Mouse (Mus musculus) embryonic facial prominence, embryonic 11.5 days (tissue): ENCODE results near the gene Naga. TPM values are rescaled to one million over a fixed set of nuclear protein-coding genes. Genes with fewer than 3 reads are reported as not detected.
"Not testable (repeated sequence)": the region's sequence is repeated elsewhere in the genome, so short reads cannot be mapped to it uniquely, and the experiment has no call there.

Experiments
- ATAC-seq: fragments of 200-750 bp; cut with Nextera tagmentation; replicated peaks from 2 replicates; pipeline ENCODE4 v1.8.0; 2017; ENCODE audit warnings: low read depth; ENCODE audit not compliant: insufficient number of reproducible peaks, low FRiP score, low TSS enrichment
- DNase-seq: peaks from one replicate; pipeline ENCODE4 v3.0.0-alpha.2; 2015; ENCODE audit warnings: low spot score
- H3K27ac ChIP-seq: fragments of 300-500 bp; sonication (generic); replicated peaks from 2 replicates; pipeline ENCODE4 v1.5.1; 2014; ENCODE audit warnings: mild to moderate bottlenecking, low read depth, low read length, control low read depth
- H3K27me3 ChIP-seq: fragments of 300-500 bp; sonication (generic); 2 replicates; pipeline ENCODE4 v1.6.1; 2014; ENCODE audit warnings: mild to moderate bottlenecking, low read length, moderate library complexity, mixed read lengths; ENCODE audit not compliant: control insufficient read depth, insufficient read depth
- H3K36me3 ChIP-seq: fragments of 300-500 bp; sonication (generic); replicated peaks from 2 replicates; pipeline ENCODE4 v1.6.1; 2014; ENCODE audit warnings: low read depth, mild to moderate bottlenecking, low read length, moderate library complexity, mixed read lengths; ENCODE audit not compliant: control insufficient read depth, insufficient read depth
- H3K4me1 ChIP-seq: fragments of 300-500 bp; sonication (generic); 2 replicates; pipeline ENCODE4 v1.6.1; 2014; ENCODE audit warnings: low read length, mixed read lengths; ENCODE audit not compliant: control insufficient read depth, insufficient read depth
- H3K4me2 ChIP-seq: fragments of 300-500 bp; sonication (generic); 2 replicates; pipeline ENCODE4 v1.6.1; 2014; ENCODE audit warnings: low read depth, mild to moderate bottlenecking, control low read depth, low read length, moderate library complexity
- H3K4me3 ChIP-seq: fragments of 300-500 bp; sonication (generic); 2 replicates; pipeline ENCODE4 v1.5.1; 2014; ENCODE audit warnings: low read depth, low read length, control low read depth
- H3K9ac ChIP-seq: fragments of 300-500 bp; sonication (generic); replicated peaks from 2 replicates; pipeline ENCODE4 v1.6.1; 2014; ENCODE audit warnings: mild to moderate bottlenecking, control low read depth, low read length
- H3K9me3 ChIP-seq: fragments of 300-500 bp; sonication (generic); replicated peaks from 2 replicates; pipeline ENCODE4 v1.6.1; 2016; ENCODE audit warnings: mild to moderate bottlenecking, low read length, inconsistent platforms, mixed read lengths; ENCODE audit not compliant: control insufficient read depth
- WGBS: fragments of 180-500 bp; shearing (Covaris S2); extraction: QIAGEN DNeasy Blood & Tissue Kit; methylation state at CpG from one replicate; pipeline ENCODE4 v1.1.7; 2014; 5-methylcytosine and 5-hydroxymethylcytosine counted together
- polyA plus RNA-seq: library from polyadenylated mRNA; unstranded; fragments of >200 nt; fragmentation: Nextera tagmentation; extraction: Ambion mirVana; gene quantifications from 2 replicates; pipeline ENCODE4 v1.2.1, GENCODE M21; 2014

The Naga gene
- polyA plus RNA-seq, 1 experiment from 2014 or later: 26.9 TPM

DNA sequence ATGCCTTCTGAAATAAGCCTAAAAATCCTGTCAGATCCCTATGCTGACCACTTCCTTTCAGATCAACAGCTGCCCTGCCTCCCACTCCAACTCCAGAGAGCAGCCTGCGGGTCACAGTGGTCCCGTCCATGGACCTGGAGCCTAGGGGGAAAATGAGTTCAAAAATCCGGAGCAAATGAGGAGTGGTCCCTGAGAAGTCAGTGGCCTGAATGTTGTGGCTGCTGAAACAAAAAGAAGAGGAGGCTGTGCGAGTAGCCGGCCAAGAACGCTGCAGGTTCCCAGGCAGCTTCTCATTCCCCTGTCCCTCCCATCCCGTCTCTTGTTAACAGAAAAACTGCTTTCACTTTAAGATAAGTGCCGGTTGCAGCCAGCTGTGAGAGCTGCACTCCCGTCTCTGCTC is 25.8 kb upstream of the Naga start:
- not testable (repeated sequence) for H3K36me3 ChIP-seq, ATAC-seq

GRCm38 (mm10) chr15:82363801-82364200 is 25.1 kb upstream of the Naga start:
- H3K9ac ChIP-seq, H3K27ac ChIP-seq, DNase-seq, H3K4me3 ChIP-seq, H3K4me2 ChIP-seq, H3K36me3 ChIP-seq, ATAC-seq, H3K27me3 ChIP-seq, H3K4me1 ChIP-seq, H3K9me3 ChIP-seq: not testable (repeated sequence)
- WGBS: 74% methylated on average over 7 of the region's 12 CpGs

More for the DNA sequence above, 25.8 kb upstream of the Naga start:
- not testable (repeated sequence) for H3K9ac ChIP-seq, H3K4me1 ChIP-seq, H3K4me3 ChIP-seq, H3K27ac ChIP-seq, DNase-seq, H3K4me2 ChIP-seq, H3K9me3 ChIP-seq, H3K27me3 ChIP-seq
- 13% methylated on average over 5 of the region's 9 CpGs for WGBS

DNA sequence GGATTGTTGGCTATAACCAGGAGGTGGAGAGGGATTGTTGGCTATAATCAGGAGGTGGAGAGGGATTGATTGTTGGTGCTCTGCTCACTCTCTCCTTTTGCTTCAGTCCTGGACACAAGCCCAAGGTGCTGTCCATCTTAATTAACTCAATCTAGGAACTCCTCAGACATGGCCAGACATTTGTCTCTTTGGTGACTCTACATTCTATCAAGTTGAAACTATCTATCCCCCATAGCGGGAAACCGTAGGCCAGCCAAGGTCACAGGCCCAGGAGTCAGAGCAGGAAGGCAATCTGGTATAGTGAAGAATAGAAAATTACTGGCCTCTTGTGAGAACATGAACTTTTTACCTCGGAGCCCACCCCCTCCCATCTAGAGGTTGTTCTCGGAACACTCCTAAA is 23.5 kb upstream of the Naga start:
- DNase-seq: no peak
- H3K9ac ChIP-seq: no peak overlapping the region
- WGBS: 89% methylated on average over 3 of the region's 4 CpGs

DNA sequence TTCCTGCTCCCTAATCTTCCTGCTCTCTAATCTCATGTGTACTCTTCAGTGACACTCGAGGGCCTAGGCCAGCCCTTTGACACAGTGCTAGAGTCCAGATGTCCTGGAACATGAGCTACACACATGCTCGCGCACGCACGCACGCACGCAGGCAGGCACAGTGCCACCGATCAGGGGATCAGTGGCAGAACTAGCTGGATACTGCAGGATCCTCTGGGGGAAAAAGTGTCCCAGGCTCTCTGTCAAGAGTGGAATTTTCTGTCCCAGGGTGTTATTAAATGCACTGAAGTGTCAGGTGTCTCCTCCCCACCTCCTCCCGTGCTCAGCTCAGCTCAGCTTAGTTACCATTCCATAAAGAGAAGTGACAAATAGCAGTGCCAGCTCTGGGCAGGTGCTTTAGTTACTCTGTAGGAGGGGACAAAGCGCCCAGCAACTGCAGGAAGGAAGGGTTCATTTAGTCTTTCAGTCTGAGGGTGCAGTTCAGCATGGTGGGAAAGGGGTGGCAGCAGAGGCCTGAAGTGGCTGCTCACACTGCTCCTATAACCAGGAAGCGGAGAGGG is 22.8 kb upstream of the Naga start:
- no peak overlapping the region for H3K9ac ChIP-seq
- no peak overlapping the region for H3K27ac ChIP-seq
- no peaks in the 10 kb centered on the region for H3K4me1 ChIP-seq
- no peaks in the 10 kb centered on the region for H3K9me3 ChIP-seq
- DNase-seq (no peak), ATAC-seq (peak; percentile 14; the same call in 1 of the 2 replicates)
- H3K4me2 ChIP-seq: no peak overlapping the region
- H3K27me3 ChIP-seq: no peaks in the 10 kb centered on the region
- no peaks in the 10 kb centered on the region for H3K36me3 ChIP-seq
- WGBS: 69% methylated on average over 11 of the region's 11 CpGs
- no peak overlapping the region for H3K4me3 ChIP-seq

More for the DNA sequence above, 23.5 kb upstream of the Naga start:
- Histone ChIP-seq H3K36me3 (no peaks in the 10 kb centered on the region), H3K27ac (no peak overlapping the region), H3K4me2 (no peak overlapping the region), H3K9me3 (no peaks in the 10 kb centered on the region), H3K27me3 (no peaks in the 10 kb centered on the region), H3K4me3 (no peak overlapping the region), H3K4me1 (no peaks in the 10 kb centered on the region)
- no peak for ATAC-seq

DNA sequence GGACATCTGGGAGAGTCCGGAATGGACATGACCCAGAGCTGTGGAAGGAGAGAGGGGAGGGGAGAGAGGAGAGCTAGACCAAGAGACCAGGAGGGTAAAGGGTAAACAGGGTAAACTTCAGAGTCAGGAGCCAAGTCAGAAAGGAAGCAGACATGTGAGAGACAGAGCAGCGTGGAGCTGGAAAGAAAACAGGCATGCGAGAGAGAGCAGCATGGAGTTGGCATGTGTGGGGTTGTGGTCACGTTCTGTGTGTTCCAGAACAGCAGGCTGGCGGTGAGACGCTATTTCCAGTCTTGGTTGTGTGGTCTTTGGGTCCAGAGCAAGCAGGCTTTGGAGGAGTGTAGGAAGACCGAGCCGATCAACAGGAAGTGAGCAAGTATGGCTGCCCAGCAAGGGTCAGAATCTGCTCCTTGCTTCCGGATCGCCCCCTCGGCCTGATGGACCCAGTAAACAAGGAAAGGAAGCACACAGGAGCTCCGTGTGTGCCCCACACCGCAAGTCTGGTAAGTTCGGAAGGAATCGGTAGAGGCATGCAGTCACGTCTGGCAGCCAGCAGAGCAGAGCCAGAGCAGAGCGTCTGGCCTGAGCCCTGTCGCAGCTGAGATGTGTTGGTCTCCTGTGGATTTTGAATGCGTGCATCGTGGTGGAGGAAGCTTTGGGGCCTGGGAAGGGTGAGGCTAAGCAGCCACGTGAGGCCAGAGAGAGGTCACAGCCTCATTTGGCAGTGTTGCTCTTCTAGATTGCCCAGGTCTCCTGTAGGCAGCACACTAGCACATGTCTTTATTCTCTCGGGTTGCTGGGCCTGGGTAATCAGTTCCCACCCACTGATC is 19.9 kb upstream of the Naga start:
- ATAC-seq (no peak), DNase-seq (no peak)
- no peak overlapping the region for H3K4me2 ChIP-seq
- H3K4me1 ChIP-seq: no peaks in the 10 kb centered on the region
- H3K27ac ChIP-seq: no peak overlapping the region
- H3K27me3 ChIP-seq: no peaks in the 10 kb centered on the region
- WGBS: 66% methylated on average over 22 of the region's 22 CpGs
- H3K36me3 ChIP-seq: no peaks in the 10 kb centered on the region
- H3K9me3 ChIP-seq: no peaks in the 10 kb centered on the region
- H3K9ac ChIP-seq: no peak overlapping the region
- no peak overlapping the region for H3K4me3 ChIP-seq

- Histone ChIP-seq H3K27ac (peak within 1 kb of the TSS; percentile 25; the same call in 1 of the 2 replicates), H3K4me3 (peak within 1 kb of the TSS; percentile 87), H3K9me3 (no peaks in the 10 kb centered on the region), H3K4me1 (no peaks in the 10 kb centered on the region; the same call in 1 of the 2 replicates), H3K4me2 (peak within 1 kb of the TSS; percentile 66), H3K36me3 (peaks cover 5% of the 10 kb centered on the region), H3K27me3 (no peaks in the 10 kb centered on the region), H3K9ac (peak within 1 kb of the TSS; percentile 91)
- WGBS: 2% methylated on average over 56 of the region's 57 CpGs
- DNase-seq: peak; percentile 98
- ATAC-seq: peak; percentile 99
Observed at GRCm38 (mm10) chr15:82354126-82354945, 15.6 kb upstream of the Naga start, which contains the start of gene Ndufa6. Gene Ndufa6 (minus strand): TSS chr15:82354322.

DNA sequence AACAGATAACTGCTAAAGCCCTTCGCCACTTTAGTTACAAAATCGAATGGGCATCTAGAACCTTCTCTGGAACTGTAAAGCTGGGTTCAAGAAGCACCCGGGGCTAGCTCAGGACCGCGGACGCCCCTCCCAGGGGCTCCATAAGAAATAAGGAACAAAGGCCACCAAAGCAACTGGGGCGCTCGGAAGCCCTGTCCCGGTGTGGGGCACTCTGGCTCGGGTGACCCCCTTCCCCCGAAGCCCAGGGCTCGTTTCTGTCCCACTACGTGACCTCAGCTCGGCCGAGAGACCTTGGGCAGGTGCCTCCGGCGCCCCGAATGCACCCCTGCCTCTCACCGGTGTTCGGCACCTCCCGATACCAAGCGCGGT is 15.0 kb upstream of the Naga start:
- Histone ChIP-seq H3K27me3 (no peaks in the 10 kb centered on the region), H3K36me3 (peaks cover 5% of the 10 kb centered on the region), H3K4me2 (peak overlapping the region; percentile 66), H3K9me3 (no peaks in the 10 kb centered on the region), H3K9ac (peak overlapping the region; percentile 91), H3K4me1 (no peaks in the 10 kb centered on the region; the same call in 1 of the 2 replicates), H3K27ac (peak overlapping the region; percentile 25; the same call in 1 of the 2 replicates), H3K4me3 (peak overlapping the region; percentile 87)
- 1% methylated on average over 23 of the region's 23 CpGs for WGBS
- peak; percentile 49; the same call in 1 of the 2 replicates for ATAC-seq
- DNase-seq: no peak
